Mouse (Mus musculus): ENCODE measurements around the gene Hipk3. TPM values are rescaled to one million over a fixed set of nuclear protein-coding genes. Genes with fewer than 3 reads are reported as not detected.

Hipk3 gene
- polyA plus RNA-seq, 1 experiment from 2014 or later = 13.6 TPM

- no peak for ATAC-seq (ENCODE audit: low FRiP score)
- Histone ChIP-seq H3K9ac (no peak overlapping the region), H3K27me3 (peaks cover 52% of the 10 kb centered on the region), H3K9me3 (replicated peaks) (no peaks in the 10 kb centered on the region), H3K27ac (no peak overlapping the region), H3K4me2 (replicated peaks) (peak overlapping the region; percentile 94; the same call in 1 of the 2 replicates), H3K36me3 (no peaks in the 10 kb centered on the region), H3K4me3 (no peak overlapping the region), H3K4me1 (peaks cover 18% of the 10 kb centered on the region)
- WGBS = 70% methylated on average over 7 of the region's 7 CpGs
These were observed 85.9 kb downstream of the Hipk3 start for GRCm38 (mm10) chr2:104408351-104408750.

- Histone ChIP-seq H3K36me3 (no peaks in the 10 kb centered on the region), H3K9me3 (replicated peaks) (no peaks in the 10 kb centered on the region), H3K4me1 (peaks cover 18% of the 10 kb centered on the region), H3K4me3 (no peak overlapping the region), H3K27ac (no peak overlapping the region), H3K4me2 (replicated peaks) (no peak overlapping the region), H3K27me3 (peaks cover 50% of the 10 kb centered on the region), H3K9ac (no peak overlapping the region)
- no peak for ATAC-seq (ENCODE audit: low FRiP score)
- 69% methylated on average over 4 of the region's 4 CpGs for WGBS
These were observed 86.3 kb downstream of the Hipk3 start for GRCm38 (mm10) chr2:104407913-104408312.

- Histone ChIP-seq H3K4me2 (replicated peaks) (no peak overlapping the region), H3K27me3 (peaks cover 23% of the 10 kb centered on the region), H3K9me3 (replicated peaks) (no peaks in the 10 kb centered on the region), H3K27ac (no peak overlapping the region), H3K9ac (no peak overlapping the region), H3K4me1 (peaks cover 14% of the 10 kb centered on the region), H3K4me3 (no peak overlapping the region), H3K36me3 (no peaks in the 10 kb centered on the region)
- WGBS = 83% methylated on average over 6 of the region's 6 CpGs
- no peak for ATAC-seq (ENCODE audit: low FRiP score)
These were observed 90.2 kb downstream of the Hipk3 start for GRCm38 (mm10) chr2:104404036-104404435.

- no peak overlapping the region for H3K4me3 ChIP-seq
- no peak for ATAC-seq (ENCODE audit: low FRiP score)
- H3K9me3 ChIP-seq (replicated peaks) = no peaks in the 10 kb centered on the region
- H3K9ac ChIP-seq = no peak overlapping the region
- 84% methylated on average over 6 of the region's 6 CpGs for WGBS
- no peaks in the 10 kb centered on the region for H3K36me3 ChIP-seq
- no peak overlapping the region for H3K4me2 ChIP-seq (replicated peaks)
- H3K27me3 ChIP-seq = no peaks in the 10 kb centered on the region
- peaks cover 5% of the 10 kb centered on the region; the same call in 1 of the 2 replicates for H3K4me1 ChIP-seq
- H3K27ac ChIP-seq = no peak overlapping the region
These were observed 95.5 kb downstream of the Hipk3 start for GRCm38 (mm10) chr2:104398651-104399290.

GRCm38 (mm10) chr2:104395961-104396360 is 98.3 kb downstream of the Hipk3 start:
- no peaks in the 10 kb centered on the region for H3K9me3 ChIP-seq (replicated peaks)
- no peak overlapping the region for H3K4me3 ChIP-seq
- peaks cover 5% of the 10 kb centered on the region; the same call in 1 of the 2 replicates for H3K4me1 ChIP-seq
- ATAC-seq (ENCODE audit: low FRiP score) = no peak
- no peaks in the 10 kb centered on the region for H3K27me3 ChIP-seq
- no peak overlapping the region for H3K9ac ChIP-seq
- H3K4me2 ChIP-seq (replicated peaks) = no peak overlapping the region
- no peak overlapping the region for H3K27ac ChIP-seq
- WGBS = 80% methylated on average over 9 of the region's 9 CpGs
- no peaks in the 10 kb centered on the region for H3K36me3 ChIP-seq

- H3K36me3 ChIP-seq = no peaks in the 10 kb centered on the region
- H3K4me1 ChIP-seq = peaks cover 5% of the 10 kb centered on the region; the same call in 1 of the 2 replicates
- no peaks in the 10 kb centered on the region for H3K9me3 ChIP-seq (replicated peaks)
- no peaks in the 10 kb centered on the region for H3K27me3 ChIP-seq
- no peak overlapping the region for H3K9ac ChIP-seq
- H3K27ac ChIP-seq = no peak overlapping the region
- H3K4me2 ChIP-seq (replicated peaks) = no peak overlapping the region
- ATAC-seq (ENCODE audit: low FRiP score) = no peak
- 46% methylated on average over 2 of the region's 2 CpGs for WGBS
- no peak overlapping the region for H3K4me3 ChIP-seq
These were observed 99.5 kb downstream of the Hipk3 start for GRCm38 (mm10) chr2:104394769-104395168.

GRCm38 (mm10) chr2:104392700-104393312 is 101.4 kb downstream of the Hipk3 start:
- H3K4me3 ChIP-seq = no peak overlapping the region
- H3K9ac ChIP-seq = no peak overlapping the region
- ATAC-seq (ENCODE audit: low FRiP score) = no peak
- no peaks in the 10 kb centered on the region for H3K9me3 ChIP-seq (replicated peaks)
- peaks cover 5% of the 10 kb centered on the region; the same call in 1 of the 2 replicates for H3K4me1 ChIP-seq
- no peaks in the 10 kb centered on the region for H3K27me3 ChIP-seq
- WGBS = 77% methylated on average over 4 of the region's 4 CpGs
- H3K27ac ChIP-seq = no peak overlapping the region
- H3K4me2 ChIP-seq (replicated peaks) = no peak overlapping the region
- no peaks in the 10 kb centered on the region for H3K36me3 ChIP-seq

- Histone ChIP-seq H3K27ac (no peak overlapping the region), H3K4me3 (no peak overlapping the region), H3K9ac (no peak overlapping the region), H3K9me3 (replicated peaks) (no peaks in the 10 kb centered on the region), H3K4me1 (no peaks in the 10 kb centered on the region), H3K4me2 (replicated peaks) (no peak overlapping the region), H3K36me3 (no peaks in the 10 kb centered on the region), H3K27me3 (no peaks in the 10 kb centered on the region)
- WGBS = 90% methylated on average over 11 of the region's 11 CpGs
- no peak for ATAC-seq (ENCODE audit: low FRiP score)
These were observed 105.0 kb downstream of the Hipk3 start for GRCm38 (mm10) chr2:104389231-104389630.

GRCm38 (mm10) chr2:104385941-104386340 is 108.3 kb downstream of the Hipk3 start:
- WGBS = 89% methylated on average over 2 of the region's 2 CpGs
- Histone ChIP-seq H3K9me3 (replicated peaks) (no peaks in the 10 kb centered on the region), H3K4me2 (replicated peaks) (no peak overlapping the region), H3K4me3 (no peak overlapping the region), H3K4me1 (no peaks in the 10 kb centered on the region), H3K9ac (no peak overlapping the region), H3K27me3 (no peaks in the 10 kb centered on the region), H3K36me3 (no peaks in the 10 kb centered on the region), H3K27ac (no peak overlapping the region)
- ATAC-seq (ENCODE audit: low FRiP score) = no peak

- Histone ChIP-seq H3K9ac (no peak overlapping the region), H3K4me1 (0 out of 2 replicates have a peak, but pooled peaks cover 3% of the 10 kb centered on the region), H3K9me3 (replicated peaks) (no peaks in the 10 kb centered on the region), H3K4me3 (no peak overlapping the region), H3K27ac (no peak overlapping the region), H3K36me3 (no peaks in the 10 kb centered on the region), H3K27me3 (no peaks in the 10 kb centered on the region), H3K4me2 (replicated peaks) (no peak overlapping the region)
- WGBS = 93% methylated on average over 4 of the region's 4 CpGs
- ATAC-seq (ENCODE audit: low FRiP score) = no peak
These were observed 110.7 kb downstream of the Hipk3 start for GRCm38 (mm10) chr2:104383589-104383988.

- Histone ChIP-seq H3K4me2 (replicated peaks) (no peak overlapping the region), H3K9ac (no peak overlapping the region), H3K4me3 (no peak overlapping the region), H3K27me3 (no peaks in the 10 kb centered on the region), H3K27ac (no peak overlapping the region), H3K36me3 (no peaks in the 10 kb centered on the region), H3K4me1 (0 out of 2 replicates have a peak, but pooled peaks cover 3% of the 10 kb centered on the region), H3K9me3 (replicated peaks) (no peaks in the 10 kb centered on the region)
- WGBS = 91% methylated on average over 6 of the region's 6 CpGs
- ATAC-seq (ENCODE audit: low FRiP score) = no peak
These were observed 111.4 kb downstream of the Hipk3 start for GRCm38 (mm10) chr2:104382813-104383212.

GRCm38 (mm10) chr2:104379304-104379703 is 114.9 kb downstream of the Hipk3 start:
- no peak overlapping the region for H3K27ac ChIP-seq
- no peaks in the 10 kb centered on the region for H3K9me3 ChIP-seq (replicated peaks)
- WGBS = 20% methylated on average over 7 of the region's 7 CpGs
- H3K9ac ChIP-seq = no peak overlapping the region
- 0 out of 2 replicates have a peak, but pooled peaks cover 3% of the 10 kb centered on the region for H3K4me1 ChIP-seq
- no peak overlapping the region for H3K4me2 ChIP-seq (replicated peaks)
- no peak overlapping the region for H3K4me3 ChIP-seq
- no peaks in the 10 kb centered on the region for H3K27me3 ChIP-seq
- ATAC-seq (ENCODE audit: low FRiP score) = no peak
- no peaks in the 10 kb centered on the region for H3K36me3 ChIP-seq

GRCm38 (mm10) chr2:104378791-104379190 is 115.5 kb downstream of the Hipk3 start:
- H3K27me3 ChIP-seq = no peaks in the 10 kb centered on the region
- no peaks in the 10 kb centered on the region for H3K36me3 ChIP-seq
- H3K9ac ChIP-seq = no peak overlapping the region
- no peak overlapping the region for H3K4me2 ChIP-seq (replicated peaks)
- H3K4me1 ChIP-seq = 0 out of 2 replicates have a peak, but pooled peaks cover 3% of the 10 kb centered on the region
- ATAC-seq (ENCODE audit: low FRiP score) = no peak
- H3K4me3 ChIP-seq = no peak overlapping the region
- no peak overlapping the region for H3K27ac ChIP-seq
- H3K9me3 ChIP-seq (replicated peaks) = no peaks in the 10 kb centered on the region
- 12% methylated on average over 3 of the region's 3 CpGs for WGBS

Data from hindbrain, embryonic 12.5 days (tissue).